Mouse (Mus musculus): Measurements from ENCODE around the gene Tmem11. TPM values are rescaled to one million over a fixed set of nuclear protein-coding genes. Genes with fewer than 3 reads are reported as not detected.
A peak's percentile ranks its signal among the peaks of the same experiment; 100 is the strongest.
"Not testable (repeated sequence)": the region's sequence is repeated elsewhere in the genome, so short reads cannot be mapped to it uniquely, and the experiment has no call there.

Gene Tmem11
- polyA plus RNA-seq, 1 experiment, result 61.5 TPM

DNA sequence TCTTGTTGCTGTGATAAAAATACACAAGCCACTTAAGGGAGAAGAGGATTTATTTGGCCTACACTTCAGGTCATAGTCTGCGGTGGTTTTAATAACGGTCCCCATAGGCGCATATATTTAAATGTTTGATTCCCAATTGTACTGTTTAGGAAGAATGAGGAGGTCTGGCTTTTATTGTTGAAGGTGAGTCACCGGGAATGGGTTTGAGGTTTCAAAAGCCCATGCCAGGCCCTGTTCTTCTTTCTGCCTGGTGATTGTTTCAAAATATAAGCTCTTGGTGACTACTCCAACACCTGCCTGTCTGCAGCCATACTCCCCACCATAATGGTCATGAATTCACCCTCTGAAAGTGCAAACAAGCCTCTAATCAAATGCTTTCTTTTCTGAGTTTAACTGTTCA is 1.5 kb upstream of the Tmem11 start:
- Histone ChIP-seq H3K36me3 (ENCODE audit: control insufficient read depth, insufficient read depth) (peaks cover 2% of the 10 kb centered on the region), H3K79me2 (ENCODE audit: control insufficient read depth, insufficient read depth) (peaks cover 41% of the 10 kb centered on the region), H3K79me3 (ENCODE audit: low read depth) (peaks cover 31% of the 10 kb centered on the region), H3K27me3 (ENCODE audit: control insufficient read depth, insufficient read depth, insufficient read length) (no peaks in the 10 kb centered on the region), H3K4me3 (ENCODE audit: insufficient read depth, poor library complexity, severe bottlenecking) (no peak overlapping the region), H3ac (ENCODE audit: control insufficient read depth, insufficient read length, low read depth) (no peak overlapping the region)
- no peak for TF ChIP-seq MYOD1 (IDR thresholded peaks at IDR 0.05; ENCODE audit: control insufficient read depth, insufficient read length, low read depth)
- no peak for TF ChIP-seq CEBPB (IDR thresholded peaks at IDR 0.05; ENCODE audit: low read depth)
- peak; percentile 62 for TF ChIP-seq FOSL1 (IDR thresholded peaks at IDR 0.05; ENCODE audit: insufficient read depth, low read length, poor library complexity, severe bottlenecking)
- TF ChIP-seq CTCF (IDR thresholded peaks at IDR 0.05; ENCODE audit: control insufficient read depth, insufficient read depth, insufficient read length), result no peak
- no peak for TF ChIP-seq USF1 (IDR thresholded peaks at IDR 0.05; ENCODE audit: low read depth)
- TF ChIP-seq MYOG (IDR thresholded peaks at IDR 0.05; ENCODE audit: control insufficient read depth, extremely low read depth, insufficient read length), result no peak

GRCm38 (mm10) chr11:60879423-60879822 is 351 bp upstream of the Tmem11 start:
- no peak for TF ChIP-seq MYOG (IDR thresholded peaks at IDR 0.05; ENCODE audit: control insufficient read depth, extremely low read depth, insufficient read length)
- TF ChIP-seq USF1 (IDR thresholded peaks at IDR 0.05; ENCODE audit: low read depth), result peak; percentile 75
- peak; percentile 99 for TF ChIP-seq MAX (IDR thresholded peaks at IDR 0.05)
- no peak for TF ChIP-seq MYOD1 (IDR thresholded peaks at IDR 0.05; ENCODE audit: control insufficient read depth, insufficient read length, low read depth)
- peak; percentile 63 for TF ChIP-seq CTCF (IDR thresholded peaks at IDR 0.05; ENCODE audit: control insufficient read depth, insufficient read depth, insufficient read length)
- Histone ChIP-seq H3K4me3 (ENCODE audit: insufficient read depth, poor library complexity, severe bottlenecking) (peak overlapping the region; percentile 94), H3K27me3 (ENCODE audit: control insufficient read depth, insufficient read depth, insufficient read length) (no peaks in the 10 kb centered on the region), H3K79me3 (ENCODE audit: low read depth) (peaks cover 42% of the 10 kb centered on the region), H3K36me3 (ENCODE audit: control insufficient read depth, insufficient read depth) (peaks cover 13% of the 10 kb centered on the region), H3ac (ENCODE audit: control insufficient read depth, insufficient read length, low read depth) (peak overlapping the region; percentile 34), H3K79me2 (ENCODE audit: control insufficient read depth, insufficient read depth) (peaks cover 52% of the 10 kb centered on the region)

DNA sequence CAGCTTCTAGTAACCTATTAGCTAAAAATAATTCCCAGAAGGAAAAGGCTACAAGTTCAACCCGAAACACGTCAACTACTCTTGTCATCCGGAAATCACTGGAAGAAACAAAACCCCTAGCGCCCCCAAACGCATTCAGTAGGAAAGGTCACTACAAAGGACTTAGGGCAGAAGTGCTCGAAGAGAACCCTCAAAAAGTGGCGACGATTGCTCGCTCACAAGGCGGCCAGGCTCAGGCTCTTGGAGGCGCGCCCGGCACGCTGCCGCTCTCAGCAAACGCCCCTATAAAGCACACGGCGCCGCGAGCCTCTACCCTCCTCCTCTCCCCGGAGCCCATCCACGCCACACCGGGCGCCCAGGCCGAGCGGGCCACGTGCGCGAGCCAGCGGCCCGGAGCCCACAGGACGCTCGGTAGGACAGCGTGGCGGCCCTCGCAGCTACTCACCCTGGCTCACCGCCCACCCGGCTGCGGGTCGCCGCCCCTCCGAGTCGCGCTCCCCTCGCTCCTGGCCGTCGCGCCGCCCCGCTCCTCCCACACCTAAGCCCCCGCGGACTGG is 938 bp downstream of the Tmem11 start:
- Histone ChIP-seq H3K4me3 (ENCODE audit: insufficient read depth, poor library complexity, severe bottlenecking) (peak overlapping the region; percentile 94), H3K79me3 (ENCODE audit: low read depth) (peaks cover 54% of the 10 kb centered on the region), H3ac (ENCODE audit: control insufficient read depth, insufficient read length, low read depth) (peak overlapping the region; percentile 90), H3K79me2 (ENCODE audit: control insufficient read depth, insufficient read depth) (peaks cover 65% of the 10 kb centered on the region), H3K27me3 (ENCODE audit: control insufficient read depth, insufficient read depth, insufficient read length) (no peaks in the 10 kb centered on the region), H3K36me3 (ENCODE audit: control insufficient read depth, insufficient read depth) (peaks cover 17% of the 10 kb centered on the region)
- TF ChIP-seq USF1 (IDR thresholded peaks at IDR 0.05; ENCODE audit: low read depth), result no peak
- no peak for TF ChIP-seq FOSL1 (IDR thresholded peaks at IDR 0.05; ENCODE audit: insufficient read depth, low read length, poor library complexity, severe bottlenecking)
- TF ChIP-seq CTCF (IDR thresholded peaks at IDR 0.05; ENCODE audit: control insufficient read depth, insufficient read depth, insufficient read length), result no peak
- TF ChIP-seq MYOD1 (IDR thresholded peaks at IDR 0.05; ENCODE audit: control insufficient read depth, insufficient read length, low read depth), result no peak
- TF ChIP-seq CEBPB (IDR thresholded peaks at IDR 0.05; ENCODE audit: low read depth), result no peak
- no peak for TF ChIP-seq MYOG (IDR thresholded peaks at IDR 0.05; ENCODE audit: control insufficient read depth, extremely low read depth, insufficient read length)
- TF ChIP-seq MAX (IDR thresholded peaks at IDR 0.05), result no peak

DNA sequence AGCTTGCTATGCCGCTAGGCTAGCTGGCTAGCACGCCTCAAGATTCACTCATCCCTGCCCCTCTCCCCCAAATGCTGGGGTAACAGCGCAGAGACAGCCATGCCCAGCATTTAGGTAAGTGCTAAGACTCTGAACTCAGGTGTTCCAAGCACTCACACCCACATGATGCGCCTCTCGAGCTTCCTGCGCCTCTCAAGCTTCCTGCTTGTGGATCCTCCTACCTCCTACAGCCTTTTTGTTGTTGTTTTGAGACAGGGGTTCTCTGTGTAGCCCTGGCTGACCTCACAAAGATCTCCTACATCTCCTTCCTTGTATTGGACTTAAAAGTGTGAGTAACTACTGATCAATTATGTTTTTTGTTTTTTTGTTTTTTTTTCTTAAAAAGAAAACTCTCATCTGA is 6.0 kb downstream of the Tmem11 start:
- Histone ChIP-seq H3ac (ENCODE audit: control insufficient read depth, insufficient read length, low read depth) (no peak overlapping the region), H3K79me2 (ENCODE audit: control insufficient read depth, insufficient read depth) (peaks cover 100% of the 10 kb centered on the region), H3K36me3 (ENCODE audit: control insufficient read depth, insufficient read depth) (peaks cover 22% of the 10 kb centered on the region), H3K79me3 (ENCODE audit: low read depth) (peaks cover 92% of the 10 kb centered on the region), H3K4me3 (ENCODE audit: insufficient read depth, poor library complexity, severe bottlenecking) (no peak overlapping the region), H3K27me3 (ENCODE audit: control insufficient read depth, insufficient read depth, insufficient read length) (no peaks in the 10 kb centered on the region)
- no peak for TF ChIP-seq MYOD1 (IDR thresholded peaks at IDR 0.05; ENCODE audit: control insufficient read depth, insufficient read length, low read depth)
- TF ChIP-seq FOSL1 (IDR thresholded peaks at IDR 0.05; ENCODE audit: insufficient read depth, low read length, poor library complexity, severe bottlenecking), result no peak
- no peak for TF ChIP-seq MYOG (IDR thresholded peaks at IDR 0.05; ENCODE audit: control insufficient read depth, extremely low read depth, insufficient read length)

- no peak for TF ChIP-seq FOSL1 (IDR thresholded peaks at IDR 0.05; ENCODE audit: insufficient read depth, low read length, poor library complexity, severe bottlenecking)
- no peak for TF ChIP-seq MYOD1 (IDR thresholded peaks at IDR 0.05; ENCODE audit: control insufficient read depth, insufficient read length, low read depth)
- no peak for TF ChIP-seq MYOG (IDR thresholded peaks at IDR 0.05; ENCODE audit: control insufficient read depth, extremely low read depth, insufficient read length)
- no peak for TF ChIP-seq CTCF (IDR thresholded peaks at IDR 0.05; ENCODE audit: control insufficient read depth, insufficient read depth, insufficient read length)
- no peak for TF ChIP-seq CEBPB (IDR thresholded peaks at IDR 0.05; ENCODE audit: low read depth)
- no peak for TF ChIP-seq MAX (IDR thresholded peaks at IDR 0.05)
- no peak for TF ChIP-seq USF1 (IDR thresholded peaks at IDR 0.05; ENCODE audit: low read depth)
- Histone ChIP-seq H3K79me2 (ENCODE audit: control insufficient read depth, insufficient read depth) (peaks cover 100% of the 10 kb centered on the region), H3ac (ENCODE audit: control insufficient read depth, insufficient read length, low read depth) (no peak overlapping the region), H3K36me3 (ENCODE audit: control insufficient read depth, insufficient read depth) (peaks cover 22% of the 10 kb centered on the region), H3K27me3 (ENCODE audit: control insufficient read depth, insufficient read depth, insufficient read length) (no peaks in the 10 kb centered on the region), H3K4me3 (ENCODE audit: insufficient read depth, poor library complexity, severe bottlenecking) (no peak overlapping the region), H3K79me3 (ENCODE audit: low read depth) (peaks cover 91% of the 10 kb centered on the region)
Observed at GRCm38 (mm10) chr11:60871409-60871808, 7.7 kb downstream of the Tmem11 start.

DNA sequence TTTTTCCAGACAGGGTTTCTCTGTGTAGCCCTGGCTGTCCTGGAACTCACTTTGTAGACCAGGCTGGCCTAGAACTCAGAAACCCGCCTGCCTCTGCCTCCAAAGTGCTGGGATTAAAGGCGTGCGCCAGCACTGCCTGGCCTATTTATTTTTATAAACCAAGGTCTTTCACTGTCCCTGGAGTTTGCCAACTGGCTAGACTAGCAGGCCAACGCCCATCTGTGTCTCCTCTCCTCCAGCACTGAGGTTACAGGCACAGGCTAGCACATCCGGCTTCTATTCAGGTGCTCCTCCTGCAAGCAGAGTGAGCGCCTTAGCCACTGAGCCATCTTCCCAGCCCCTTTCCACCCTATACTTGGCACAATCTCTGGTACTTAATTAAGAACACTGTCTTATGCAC is 9.6 kb downstream of the Tmem11 start:
- Histone ChIP-seq H3K36me3 (ENCODE audit: control insufficient read depth, insufficient read depth) (peaks cover 22% of the 10 kb centered on the region), H3K79me2 (ENCODE audit: control insufficient read depth, insufficient read depth) (peaks cover 100% of the 10 kb centered on the region), H3K79me3 (ENCODE audit: low read depth) (peaks cover 91% of the 10 kb centered on the region)
- not testable (repeated sequence) for H3K4me3 ChIP-seq (ENCODE audit: insufficient read depth, poor library complexity, severe bottlenecking); H3K27me3 ChIP-seq (ENCODE audit: control insufficient read depth, insufficient read depth, insufficient read length); H3ac ChIP-seq (ENCODE audit: control insufficient read depth, insufficient read length, low read depth)
